Mouse (Mus musculus): Measurements from ENCODE around the gene Rpl19. TPM values are rescaled to one million over a fixed set of nuclear protein-coding genes. Genes with fewer than 3 reads are reported as not detected.

Gene Rpl19
- polyA plus RNA-seq, 2 experiments from 2014 or later: 3,386 to 3,946 TPM

- no peak for ATAC-seq
These were observed 26.8 kb upstream of the Rpl19 start for GRCm38 (mm10) chr11:97999748-98000147.

GRCm38 (mm10) chr11:98000378-98001140, 26.0 kb upstream of the Rpl19 start:
- ATAC-seq: peak; percentile 55

- no peak for ATAC-seq
These were observed 25.1 kb upstream of the Rpl19 start for GRCm38 (mm10) chr11:98001351-98001824.

- no peak for ATAC-seq
These were observed 24.5 kb upstream of the Rpl19 start for GRCm38 (mm10) chr11:98001986-98002385.

GRCm38 (mm10) chr11:98002627-98003026, 23.9 kb upstream of the Rpl19 start:
- ATAC-seq: no peak

GRCm38 (mm10) chr11:98003171-98003671, 23.3 kb upstream of the Rpl19 start:
- ATAC-seq: no peak

DNA sequence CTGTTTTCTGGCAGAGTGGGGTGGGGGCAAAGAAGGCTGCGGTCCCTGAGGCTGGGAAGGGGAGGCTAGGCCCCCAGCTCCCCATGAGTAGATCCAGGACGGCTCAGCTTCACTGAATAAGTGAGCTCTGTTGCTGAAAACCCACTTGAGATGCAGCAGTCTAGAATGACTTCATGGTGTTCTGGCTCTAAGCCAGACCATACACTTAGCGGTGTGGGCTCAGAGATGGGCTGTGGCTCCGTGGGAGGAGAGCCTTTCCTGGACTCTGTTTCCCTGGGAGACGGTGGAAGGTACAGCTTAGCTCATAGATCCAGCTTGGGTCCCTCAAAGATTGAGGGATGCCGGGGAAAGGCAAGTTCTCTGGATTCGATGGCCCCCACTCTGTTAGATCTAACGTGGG, 22.3 kb upstream of the Rpl19 start:
- no peak for ATAC-seq

- no peak for ATAC-seq
These were observed 21.4 kb upstream of the Rpl19 start for GRCm38 (mm10) chr11:98005076-98005475.

GRCm38 (mm10) chr11:98005686-98006085, 20.8 kb upstream of the Rpl19 start:
- ATAC-seq: no peak

GRCm38 (mm10) chr11:98008087-98008486, 18.4 kb upstream of the Rpl19 start:
- ATAC-seq: no peak

- no peak for ATAC-seq
These were observed 14.8 kb upstream of the Rpl19 start for GRCm38 (mm10) chr11:98011716-98012115.

DNA sequence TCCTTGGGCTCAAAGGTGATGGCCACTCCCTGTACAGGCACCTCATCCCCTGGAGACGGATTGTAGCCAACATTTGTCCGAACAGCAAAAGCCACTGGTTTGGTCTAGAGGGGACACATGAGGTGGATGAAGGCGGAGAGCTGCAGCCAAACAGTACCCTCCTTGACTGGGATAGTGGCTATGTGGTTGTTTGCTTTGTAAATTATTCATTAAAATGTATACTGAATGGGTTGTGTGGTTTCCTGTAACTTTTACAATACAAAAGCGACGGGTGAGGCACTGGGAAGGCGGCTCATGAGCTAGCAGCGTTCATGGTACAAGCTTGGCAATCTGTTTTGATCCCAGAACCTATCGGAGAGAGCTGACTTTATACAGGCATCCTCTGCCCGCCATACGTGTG, 13.7 kb upstream of the Rpl19 start:
- ATAC-seq: no peak

GRCm38 (mm10) chr11:98016177-98016576, 10.3 kb upstream of the Rpl19 start:
- no peak for ATAC-seq

GRCm38 (mm10) chr11:98016824-98017223, 9.7 kb upstream of the Rpl19 start:
- ATAC-seq: no peak

DNA sequence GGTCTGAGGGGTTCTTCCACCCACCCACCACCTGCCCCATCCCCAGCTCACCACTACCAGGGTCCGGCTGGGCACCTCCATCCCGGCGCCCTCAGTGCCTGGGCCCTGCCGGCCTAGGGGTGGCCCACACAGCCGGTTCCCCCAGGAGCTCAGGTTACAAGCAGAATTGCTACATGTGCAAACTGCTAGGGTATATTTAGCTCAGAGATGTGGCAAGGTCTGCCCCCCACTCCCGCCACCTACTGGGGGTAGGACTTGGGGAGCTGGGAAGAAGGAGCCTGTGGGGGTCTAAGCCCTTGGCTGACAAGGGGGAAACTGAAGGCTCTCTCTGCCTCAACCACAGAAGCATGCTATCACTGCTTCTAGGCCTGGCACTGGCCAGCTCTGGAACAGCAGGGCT, 8.3 kb upstream of the Rpl19 start:
- no peak for ATAC-seq

DNA sequence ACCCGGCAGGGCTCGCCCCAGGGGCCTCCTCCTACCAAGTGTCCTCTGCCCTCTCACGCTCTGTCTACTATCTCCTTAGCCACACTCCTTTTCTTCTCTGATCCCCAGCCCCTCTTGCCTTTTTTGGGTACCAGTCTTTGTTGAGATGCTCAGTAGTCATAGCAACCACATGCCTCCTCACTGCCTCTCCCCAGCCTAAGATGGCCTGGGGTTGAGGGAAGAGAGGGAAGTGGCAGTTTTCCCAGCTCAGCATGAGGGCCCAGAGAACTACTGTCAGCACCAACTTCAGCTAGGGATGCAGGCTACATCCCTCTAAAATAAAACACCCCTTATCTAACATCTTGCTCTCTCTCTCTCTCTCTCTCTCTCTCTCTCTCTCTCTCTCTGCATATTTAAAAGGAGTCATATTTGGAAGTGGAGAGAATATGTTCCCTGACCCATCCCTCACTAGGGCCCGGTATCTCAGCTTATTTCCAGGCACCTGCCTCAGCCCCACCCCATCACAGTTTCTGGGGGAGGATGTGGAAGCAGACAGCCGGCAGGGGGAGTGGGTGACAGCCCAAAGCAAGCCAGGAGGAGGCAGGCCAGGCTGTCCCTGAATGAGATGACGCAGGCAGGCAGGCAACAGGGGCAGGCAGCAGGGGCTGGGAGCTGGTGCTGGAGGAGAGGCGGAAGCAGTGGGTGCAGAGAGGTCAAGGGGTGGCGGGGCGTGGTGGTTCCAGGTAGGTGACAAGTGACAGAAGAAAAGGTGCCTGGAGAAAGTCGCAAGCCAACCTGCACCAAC, 7.5 kb upstream of the Rpl19 start:
- ATAC-seq: peak; percentile 53

DNA sequence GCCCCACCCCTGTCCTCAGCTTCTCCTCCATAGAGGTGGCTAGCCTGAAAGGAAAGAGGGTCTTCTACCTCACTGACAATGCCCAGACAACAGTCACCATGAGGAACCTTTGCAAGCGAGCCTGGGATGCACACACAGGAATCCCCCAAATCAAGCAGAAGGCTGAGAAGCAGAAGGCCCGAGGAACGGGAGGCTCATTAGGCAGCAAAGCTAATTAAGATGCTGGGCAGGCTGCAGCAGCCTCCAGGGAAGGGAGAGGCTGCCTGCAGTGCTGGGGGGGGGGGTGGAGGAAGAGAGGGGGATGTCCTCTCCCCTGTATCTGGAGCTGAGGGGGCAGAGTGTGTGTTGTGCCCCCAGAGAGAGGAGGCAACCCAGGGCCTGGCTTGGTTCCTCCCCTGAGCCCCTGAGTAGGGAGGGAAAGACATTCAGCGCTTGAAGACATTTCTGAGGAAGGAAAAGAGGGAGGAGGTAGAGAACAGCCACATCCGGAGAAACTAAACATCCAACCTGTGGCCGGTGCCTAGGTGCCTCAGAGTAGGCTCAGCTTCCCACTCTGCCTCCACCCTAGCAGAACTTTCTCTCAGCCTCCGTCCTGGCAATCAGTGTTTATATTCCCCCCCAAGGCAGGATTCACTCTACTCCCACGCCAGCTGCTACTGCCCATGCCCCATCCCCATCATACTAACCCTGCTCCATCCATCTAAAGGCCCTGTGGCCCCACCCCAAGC, 6.5 kb upstream of the Rpl19 start:
- peak; percentile 71 for ATAC-seq

DNA sequence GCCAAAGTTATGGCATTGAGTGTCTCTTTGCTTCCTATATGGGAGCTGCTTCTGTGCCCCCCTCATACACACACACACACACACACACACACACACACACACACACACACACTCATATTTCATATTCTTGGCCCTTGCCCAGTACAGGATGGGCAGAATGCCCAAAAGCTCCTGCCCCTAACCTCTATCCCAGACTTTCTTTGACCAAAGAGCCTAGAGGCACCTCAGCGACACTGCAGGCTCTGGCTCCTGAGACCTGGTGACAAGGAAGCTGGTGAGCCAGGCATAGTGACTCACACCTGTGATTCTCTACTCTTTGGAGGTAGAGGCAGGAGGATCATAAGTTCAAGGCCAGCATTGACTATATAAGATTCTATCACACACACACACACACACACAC, 5.8 kb upstream of the Rpl19 start:
- ATAC-seq: no peak

GRCm38 (mm10) chr11:98021118-98021517, 5.4 kb upstream of the Rpl19 start:
- no peak for ATAC-seq

GRCm38 (mm10) chr11:98021565-98022252, 4.8 kb upstream of the Rpl19 start:
- no peak for ATAC-seq

- ATAC-seq: no peak
These were observed 4.3 kb upstream of the Rpl19 start for GRCm38 (mm10) chr11:98022253-98022554.

DNA sequence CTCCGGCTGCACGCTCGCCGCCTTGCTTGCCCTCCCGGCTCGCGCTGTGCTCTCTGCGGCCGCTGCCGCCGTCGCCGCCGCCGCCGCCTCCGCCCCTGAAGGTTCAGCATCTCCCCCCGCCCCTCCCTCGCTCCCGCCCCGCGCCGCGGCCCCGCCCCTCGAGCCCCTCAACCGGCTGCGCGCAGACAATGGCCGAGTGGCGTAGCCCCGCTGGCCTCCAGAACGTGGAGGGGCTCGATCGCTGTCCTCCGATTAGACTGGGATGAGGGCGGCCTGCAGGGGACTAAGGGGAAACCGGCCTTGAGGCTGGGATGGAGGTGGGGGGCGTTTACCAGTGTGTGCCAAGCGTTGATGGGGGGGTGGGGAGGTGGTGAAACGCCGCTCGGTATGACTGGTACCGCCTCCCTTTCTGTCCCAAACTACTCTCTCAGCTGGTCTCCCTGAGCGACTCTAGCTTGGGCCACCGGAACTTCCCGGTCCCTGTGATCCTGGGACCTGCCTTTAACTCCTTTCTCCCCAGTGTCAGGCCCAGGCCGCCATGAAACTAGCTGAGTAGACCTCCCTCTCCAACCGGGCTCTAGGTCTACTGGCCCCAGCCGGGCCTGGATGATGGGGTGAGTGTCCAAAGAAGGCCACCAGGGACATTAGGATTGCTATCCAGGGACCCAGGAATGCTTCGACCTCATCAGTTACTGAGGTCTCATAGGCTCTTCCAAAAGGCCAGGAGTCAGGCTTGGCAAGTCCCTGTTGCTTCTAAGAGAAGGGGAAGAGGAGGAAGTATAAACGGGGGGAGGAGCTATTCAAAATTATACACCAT, 3.7 kb upstream of the Rpl19 start, which contains the start of gene Cacnb1:
Gene Cacnb1, minus strand, starts transcription at position 480 of the 817 bp plus-strand sequence.
- ATAC-seq: no peak

All from activated CD4-positive, CD25-positive, alpha-beta regulatory T cell, adult 4 months (primary cell).